Mouse (Mus musculus) T-cell, adult 2 months (primary cell): ENCODE data around the gene Kdm8.
A peak's percentile ranks its signal among the peaks of the same experiment; 100 is the strongest.
"Not testable (repeated sequence)": the region's sequence is repeated elsewhere in the genome, so short reads cannot be mapped to it uniquely, and the experiment has no call there.

Source experiments
- DNase-seq: peaks from one replicate; pipeline ENCODE4 v3.0.0; 2022; ENCODE audit warnings: low spot score

Gene Kdm8

DNA sequence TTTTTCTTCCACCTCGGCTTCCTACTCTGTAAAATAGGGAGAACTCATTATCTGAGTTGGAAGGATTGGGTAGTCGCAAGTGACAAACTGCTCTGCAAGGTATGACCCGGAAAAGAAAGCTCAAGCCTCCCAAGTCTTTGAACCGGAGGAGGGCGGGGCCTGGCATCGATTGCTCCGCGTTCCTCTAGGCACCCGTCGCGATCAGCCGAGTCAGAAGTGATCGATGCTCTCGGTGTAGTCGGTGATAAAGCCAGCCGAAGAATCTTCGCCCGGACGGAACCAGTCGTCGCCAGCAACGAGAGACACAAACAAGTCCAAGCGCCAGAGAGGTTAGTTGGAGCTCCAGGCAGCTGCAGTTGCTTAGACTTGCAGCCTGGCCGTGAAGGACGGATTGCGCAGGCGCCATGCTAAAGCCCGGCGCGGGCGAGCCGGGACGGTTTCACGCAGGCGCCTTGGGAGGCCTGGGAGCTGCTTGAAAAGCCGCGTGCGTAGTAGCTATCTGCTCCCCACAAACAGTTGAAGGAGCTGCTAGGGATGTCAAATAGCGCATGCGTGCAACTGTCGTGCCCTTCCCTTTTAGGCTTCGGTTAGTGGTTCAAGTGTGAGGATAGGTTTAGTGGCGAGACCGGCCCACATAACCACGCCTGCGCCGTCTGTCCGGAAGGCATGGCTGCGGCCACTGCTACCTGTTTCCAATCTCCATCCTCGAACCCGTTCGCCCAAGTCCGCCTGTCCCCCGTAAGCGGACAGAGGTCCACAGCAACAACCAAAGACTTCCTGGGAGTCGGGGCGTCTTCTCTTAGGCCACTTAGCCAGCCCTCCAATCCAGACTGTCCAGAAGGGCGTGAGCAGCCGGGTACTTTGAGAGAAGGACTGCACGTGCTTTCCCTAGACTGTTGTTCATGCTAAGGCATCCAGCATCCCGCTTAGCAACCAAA lies at the start of gene Kdm8:
Gene Kdm8, plus strand, starts transcription at position 213 of the 938 bp plus-strand sequence.
- peak; percentile 92 for DNase-seq

DNA sequence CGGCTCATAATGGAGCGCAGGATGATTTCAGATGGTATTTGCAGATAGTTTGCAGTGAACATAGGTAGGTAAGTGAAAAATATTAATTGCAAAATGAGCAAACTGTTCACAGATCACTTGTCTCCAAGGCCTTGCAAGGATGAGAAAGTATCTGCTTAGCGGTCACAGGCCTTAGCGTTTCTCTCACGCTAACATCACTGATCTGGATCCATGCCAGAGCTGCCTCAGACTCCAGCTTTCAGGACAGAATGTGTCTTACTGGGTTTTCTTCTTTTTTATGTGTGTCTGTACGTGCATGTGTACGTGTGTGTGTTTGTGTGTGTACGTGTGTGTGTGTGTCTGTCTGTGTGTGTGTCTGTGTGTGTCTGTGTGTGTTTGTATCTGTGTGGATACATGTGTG lies 46.4 kb upstream of the Kdm8 start:
- no peak for DNase-seq

DNA sequence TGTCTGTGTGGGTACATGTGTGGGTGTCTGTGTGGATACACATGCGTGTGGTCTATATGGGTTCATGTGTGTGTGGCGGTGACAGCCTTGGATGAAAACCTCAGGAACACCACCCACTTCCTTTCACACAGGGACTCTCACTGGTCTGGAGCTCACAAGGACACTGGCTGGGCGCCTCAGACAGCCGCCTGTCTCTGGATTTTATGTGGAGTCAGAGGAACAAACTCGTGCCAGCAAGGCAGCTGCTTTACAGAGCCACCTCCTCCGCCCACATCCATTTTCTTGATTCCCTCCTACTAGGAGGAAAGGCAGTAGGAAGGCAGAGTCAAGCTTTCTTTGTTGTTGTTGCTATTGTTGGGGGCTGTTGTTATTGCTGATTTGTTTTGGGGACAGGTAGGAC lies 45.8 kb upstream of the Kdm8 start:
- no peak for DNase-seq

DNA sequence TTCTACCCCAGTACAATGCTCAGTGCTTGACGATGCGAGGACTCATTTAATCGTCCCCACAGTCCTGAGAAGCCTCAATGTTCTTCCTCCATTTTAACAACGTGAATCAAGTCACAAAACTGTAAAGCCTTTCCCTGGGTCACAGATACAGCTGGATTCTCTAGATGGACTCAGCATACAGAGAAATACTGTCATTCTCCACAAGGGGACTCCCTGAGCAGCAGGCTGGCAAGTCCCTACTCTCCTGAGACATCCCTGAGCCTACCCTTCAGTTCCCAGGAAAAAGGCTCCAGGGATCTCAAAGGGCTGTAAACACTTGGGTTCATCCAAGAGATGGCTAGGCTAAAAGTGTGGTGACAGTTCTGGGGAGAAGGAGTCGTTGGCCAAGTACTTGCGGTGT lies 37.3 kb upstream of the Kdm8 start:
- DNase-seq, result no peak

DNA sequence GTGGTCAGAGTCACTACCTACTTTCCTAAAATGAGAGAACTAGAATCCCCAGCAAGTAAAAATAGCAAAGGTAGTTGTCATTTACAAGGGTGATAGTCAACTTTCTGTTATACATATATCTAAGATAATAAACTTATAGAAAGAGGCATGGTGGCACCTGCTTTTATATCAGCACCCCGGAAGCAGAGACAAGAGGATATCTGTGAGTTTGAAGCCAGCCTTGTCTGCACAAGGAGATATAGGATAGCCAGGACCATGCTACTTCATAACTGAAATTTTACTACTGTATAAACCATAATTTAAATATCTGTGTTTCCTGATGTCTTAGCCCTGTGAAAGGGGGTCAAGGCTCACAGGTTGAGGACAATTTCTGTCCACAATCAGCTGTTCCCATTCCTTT lies 29.4 kb upstream of the Kdm8 start:
- DNase-seq, result no peak

DNA sequence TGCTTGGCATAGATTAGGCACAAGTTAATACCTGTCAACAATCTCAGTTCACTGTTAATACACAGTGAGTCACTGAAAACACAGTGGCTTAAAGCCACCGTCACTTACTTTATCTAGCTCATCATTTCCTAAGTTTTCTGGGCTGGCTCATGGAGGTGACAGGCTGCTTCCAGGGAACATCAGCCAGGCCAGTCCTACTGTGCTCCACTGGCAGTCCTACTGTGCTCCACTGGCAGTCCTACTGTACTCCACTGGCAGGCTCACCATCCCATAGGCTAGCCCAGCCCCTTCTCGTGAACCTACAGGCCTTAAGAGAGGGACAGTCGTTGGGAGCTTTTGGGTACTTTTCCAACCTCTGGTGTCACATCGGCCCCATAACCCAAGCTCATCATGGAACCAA lies 28.7 kb upstream of the Kdm8 start:
- DNase-seq, result no peak

DNA sequence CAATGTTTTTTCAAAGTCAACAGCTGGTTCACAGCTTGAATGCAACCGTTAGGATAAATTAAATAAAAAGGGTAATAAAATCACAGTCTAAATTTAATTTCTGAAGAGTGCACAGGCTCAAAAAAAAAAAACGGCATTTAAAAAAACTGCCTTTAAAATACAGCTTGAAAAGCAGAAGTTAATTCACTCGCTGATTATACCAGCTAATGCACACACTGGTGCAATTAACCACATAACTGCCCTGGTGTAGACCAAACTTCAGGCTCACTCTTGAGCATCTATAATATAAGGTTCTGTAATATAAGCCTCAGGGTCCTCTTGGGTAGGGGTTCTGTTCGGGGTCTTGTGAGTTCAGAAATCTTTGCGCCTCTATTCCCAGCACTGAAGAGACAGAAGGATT lies 27.7 kb upstream of the Kdm8 start:
- DNase-seq, result no peak

DNA sequence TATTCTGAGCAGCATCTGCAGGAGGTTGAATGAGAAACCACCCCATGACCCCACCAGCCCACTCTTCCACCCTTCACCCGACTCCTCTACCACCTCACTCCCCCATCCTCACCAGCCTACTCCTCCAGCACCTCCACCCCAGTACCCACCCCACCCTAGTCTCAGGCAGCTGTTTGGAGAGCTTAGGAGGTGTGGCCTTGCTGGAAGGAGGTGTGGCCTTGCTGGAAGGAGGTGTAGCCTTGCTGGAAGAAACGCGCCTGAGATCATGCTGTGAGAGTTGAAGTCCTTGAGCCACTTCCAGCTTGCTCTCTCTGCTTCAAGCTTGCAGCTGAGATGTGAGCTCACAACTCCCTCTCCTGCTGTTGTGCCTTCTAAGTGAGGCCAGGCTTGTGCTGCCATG lies 26.1 kb upstream of the Kdm8 start:
- DNase-seq, result no peak

DNA sequence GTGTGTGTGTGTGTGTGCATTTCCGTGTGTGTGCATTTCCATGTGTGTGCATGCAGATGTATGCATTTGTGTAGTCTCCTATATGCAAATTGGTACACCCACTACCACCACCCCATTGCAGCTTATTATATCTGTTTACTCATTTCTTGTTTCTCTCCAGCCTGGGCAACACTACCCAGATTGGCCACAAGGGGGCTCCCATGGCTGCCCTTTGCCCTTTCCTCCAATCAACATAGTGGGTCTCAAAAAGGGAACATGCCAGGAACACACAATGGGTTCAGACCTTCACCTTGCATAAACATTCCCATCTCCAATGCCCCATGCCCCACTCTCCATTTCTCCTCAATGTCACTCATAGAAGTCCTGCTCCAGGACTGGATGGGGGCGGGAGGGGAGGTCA lies 24.3 kb upstream of the Kdm8 start:
- DNase-seq, result peak; percentile 63

DNA sequence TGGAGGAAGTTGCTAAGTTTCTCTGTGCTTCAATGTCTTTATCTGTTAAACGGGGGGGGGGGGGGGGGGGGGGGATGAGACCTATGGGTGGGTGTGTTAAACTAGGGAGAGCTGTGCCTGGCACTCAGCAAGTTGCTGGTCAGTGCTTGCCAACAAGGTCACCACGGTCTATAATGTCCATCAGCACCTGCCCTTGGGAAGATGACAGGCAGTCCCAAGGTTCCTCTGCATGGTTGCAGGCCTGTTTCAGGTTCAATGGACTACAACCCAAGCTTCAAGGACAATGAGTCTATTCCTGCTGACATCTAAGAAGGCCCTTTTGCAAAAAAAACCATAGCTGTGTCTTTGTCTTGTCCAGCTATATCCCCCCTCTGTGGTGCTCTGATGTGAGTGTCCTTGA lies 22.6 kb upstream of the Kdm8 start:
- no peak for DNase-seq

DNA sequence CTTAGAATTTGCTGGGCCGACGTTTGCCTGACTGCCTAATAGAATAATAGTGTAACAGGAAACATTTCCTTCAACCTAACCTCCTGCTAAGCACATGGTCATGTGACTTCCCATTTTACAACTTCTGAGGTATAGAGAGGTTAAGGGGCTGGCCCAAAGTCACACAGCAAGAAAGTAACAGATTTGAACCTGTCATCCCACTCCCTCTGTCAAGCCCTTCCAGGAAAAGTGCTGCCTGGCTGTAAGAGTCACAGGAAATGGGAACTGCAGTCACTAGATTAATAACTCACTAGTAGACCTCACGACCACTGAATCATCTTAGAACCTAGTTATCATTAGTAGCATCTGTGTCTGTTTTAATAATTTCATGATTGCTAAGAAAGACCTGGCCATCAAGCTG lies 21.4 kb upstream of the Kdm8 start:
- peak; percentile 19 for DNase-seq

DNA sequence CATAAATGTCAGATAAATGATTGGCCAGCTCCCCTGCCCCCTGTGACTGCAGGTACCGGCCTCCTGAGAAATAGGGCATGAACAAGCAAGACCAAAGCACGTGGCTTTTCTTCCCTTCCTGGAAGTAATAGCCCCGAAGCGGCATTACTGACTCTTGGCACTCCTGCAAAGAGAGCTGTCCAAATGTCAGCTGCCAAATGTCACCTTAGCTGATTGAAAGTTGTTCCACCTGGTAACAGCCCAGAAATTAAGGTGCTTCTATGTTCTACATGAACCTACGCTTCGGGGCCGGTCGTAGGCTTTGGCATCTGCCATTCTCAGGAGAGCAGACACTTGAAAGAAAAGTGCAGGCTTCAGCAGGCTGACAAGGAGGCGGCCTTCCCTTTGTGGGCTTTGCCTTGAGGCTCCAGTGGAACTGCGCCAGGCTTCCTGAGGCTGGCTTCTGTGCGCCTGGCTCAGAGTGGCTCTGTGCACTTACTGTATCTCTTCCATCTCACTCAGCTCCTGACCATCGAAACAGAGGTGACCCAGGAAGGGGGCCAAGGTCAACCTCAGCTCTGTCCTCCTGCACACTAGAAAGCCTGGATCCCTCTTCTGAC lies 16.9 kb upstream of the Kdm8 start:
- no peak for DNase-seq

DNA sequence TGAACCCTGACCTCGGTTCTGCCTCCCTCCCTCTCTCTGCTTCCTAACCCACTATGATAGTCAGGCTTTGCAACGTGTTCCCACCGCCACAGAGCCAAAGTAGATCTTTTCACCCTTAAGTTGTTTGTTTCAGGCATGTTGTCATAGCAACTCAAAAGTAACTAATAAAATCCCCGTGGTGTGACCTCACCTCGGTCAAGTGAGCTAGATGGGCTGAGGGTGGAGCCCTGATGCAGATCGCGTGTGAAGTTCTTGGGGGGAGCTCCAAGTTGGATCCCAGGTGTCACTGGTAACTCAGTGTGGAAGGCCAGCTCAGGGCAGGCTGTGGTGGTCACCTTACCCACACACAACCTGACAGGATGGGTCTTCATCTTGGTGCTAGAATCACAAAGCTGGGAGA lies 16.1 kb upstream of the Kdm8 start:
- DNase-seq, result no peak

DNA sequence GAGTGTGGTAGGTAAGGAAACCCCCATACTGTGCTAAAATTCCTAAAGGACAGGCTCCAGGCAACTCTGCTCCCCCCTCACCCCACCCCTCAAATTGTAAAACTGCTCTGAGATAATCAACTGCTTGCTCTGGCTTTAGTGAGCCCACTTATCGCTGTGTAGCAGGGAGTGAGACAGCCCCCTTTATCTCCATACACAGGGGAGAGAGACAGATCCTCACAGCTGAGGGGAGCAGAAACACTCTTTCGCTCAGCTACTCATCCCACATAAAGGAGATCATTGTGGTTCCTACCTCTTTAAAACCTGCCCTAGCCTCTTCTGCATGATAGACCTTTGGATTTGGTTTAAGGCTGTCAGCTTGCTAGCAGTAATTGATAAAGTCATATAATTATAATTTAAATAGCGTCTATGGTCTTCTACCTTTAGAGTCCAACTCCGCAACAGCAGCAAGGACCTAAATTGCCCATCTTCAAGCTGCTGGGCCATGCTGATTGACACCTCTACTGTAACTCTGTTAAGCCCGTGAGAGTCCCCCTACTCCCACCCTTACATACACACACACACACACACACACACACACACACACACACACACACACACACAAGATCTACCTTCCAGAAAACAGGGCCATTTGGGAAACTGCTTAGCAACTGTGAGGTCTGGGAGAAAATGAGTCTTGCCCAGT lies 15.5 kb upstream of the Kdm8 start:
- DNase-seq, result not testable (repeated sequence)

DNA sequence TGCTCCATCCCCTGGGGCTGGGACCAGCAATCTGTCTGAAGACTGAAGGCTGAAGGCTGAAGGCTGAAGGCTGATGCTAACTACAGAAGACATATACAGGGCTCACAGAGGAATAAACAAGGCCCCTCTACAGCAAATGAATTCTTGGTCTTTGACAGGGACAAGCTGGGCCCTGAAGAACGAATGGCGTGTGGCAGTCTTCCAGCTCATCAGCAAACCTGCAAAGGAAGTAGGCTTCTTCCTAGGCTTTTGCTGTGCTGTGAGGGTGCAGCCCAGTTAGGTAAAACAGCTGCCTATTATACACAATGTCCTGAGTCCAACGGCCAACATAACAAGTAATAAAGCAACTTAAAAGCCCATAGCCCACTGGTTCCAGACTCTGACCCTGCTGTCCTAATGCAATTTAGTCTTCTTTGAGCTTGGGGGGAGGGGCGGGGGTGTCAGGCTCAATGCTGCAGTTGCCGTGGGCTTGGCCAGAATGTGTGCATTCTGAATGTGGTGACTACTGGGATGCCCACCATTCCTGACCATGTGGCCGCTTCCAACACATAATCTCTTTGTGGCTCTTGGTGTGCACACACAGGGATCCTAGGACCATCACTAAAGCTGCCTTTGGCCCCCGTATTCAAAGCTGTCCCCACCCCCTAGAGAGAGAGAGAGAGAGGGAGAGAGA lies 14.2 kb upstream of the Kdm8 start:
- no peak for DNase-seq

DNA sequence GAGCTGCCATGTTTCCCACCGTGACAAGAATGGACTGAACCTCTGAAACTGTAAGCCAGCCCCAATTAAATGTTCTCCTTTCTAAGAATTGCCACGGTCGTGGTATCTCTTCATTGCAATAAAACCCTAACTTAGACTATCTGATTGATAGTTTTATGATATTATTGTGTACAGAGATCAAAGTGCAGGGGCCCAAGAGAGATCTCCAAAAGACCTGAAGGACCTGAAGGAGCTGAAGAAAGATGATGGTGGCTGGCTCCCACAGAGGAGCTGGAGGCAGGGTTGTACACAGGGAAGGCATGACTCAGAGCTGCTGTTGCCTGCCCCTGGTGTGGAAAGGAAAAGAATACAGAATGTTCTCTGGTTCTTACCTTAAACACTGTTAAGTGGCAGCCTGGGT lies 10.6 kb upstream of the Kdm8 start:
- DNase-seq, result no peak

DNA sequence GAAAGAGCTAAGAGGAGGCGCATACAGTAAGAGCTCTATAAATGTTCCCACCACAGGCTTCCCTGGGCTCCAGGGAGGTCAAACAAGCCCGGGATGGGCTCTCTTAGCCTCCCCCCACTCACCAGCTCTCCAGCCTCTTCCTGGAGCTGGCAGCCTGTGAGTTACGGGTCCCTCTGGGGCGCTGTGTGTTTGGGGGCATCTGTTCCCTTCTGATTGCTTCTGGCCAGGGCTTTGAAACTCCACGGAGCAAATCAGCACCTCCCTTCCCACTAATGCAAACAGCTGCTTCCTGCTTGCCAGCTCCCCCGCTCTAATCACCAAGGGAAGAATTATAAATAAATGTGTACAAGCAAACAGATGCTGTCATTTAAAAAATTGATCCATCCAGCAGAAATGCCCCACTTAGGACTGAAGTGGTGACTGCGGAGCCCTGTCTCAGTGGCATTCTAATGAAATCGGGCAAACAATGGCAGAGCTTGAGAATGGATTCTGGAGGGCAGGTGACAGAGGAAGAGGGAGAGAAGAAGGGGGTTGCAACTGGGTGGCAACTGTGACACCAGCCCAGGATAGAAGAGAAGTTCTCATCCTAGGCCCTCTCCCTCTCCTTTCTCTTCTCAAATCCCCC lies 9.7 kb upstream of the Kdm8 start:
- no peak for DNase-seq

DNA sequence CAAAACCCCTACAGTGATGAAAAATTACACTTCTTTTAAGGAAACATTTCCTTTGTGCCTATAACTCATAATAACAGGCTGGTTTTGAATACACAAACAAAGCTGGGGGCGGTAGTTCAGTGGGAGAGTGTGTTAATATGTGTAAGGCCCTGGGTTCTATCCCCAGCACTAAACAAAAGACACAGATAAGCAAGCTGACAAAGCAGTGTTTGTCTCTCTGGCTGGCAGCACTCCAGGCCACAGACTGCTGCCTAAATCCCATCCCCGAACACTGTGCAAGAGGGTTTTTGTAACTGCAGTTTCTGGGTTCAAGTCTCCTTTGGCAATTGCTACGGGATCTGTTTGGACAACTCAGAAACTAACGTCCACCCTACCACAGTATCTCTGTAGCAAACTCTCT lies 2.2 kb upstream of the Kdm8 start:
- no peak for DNase-seq

DNA sequence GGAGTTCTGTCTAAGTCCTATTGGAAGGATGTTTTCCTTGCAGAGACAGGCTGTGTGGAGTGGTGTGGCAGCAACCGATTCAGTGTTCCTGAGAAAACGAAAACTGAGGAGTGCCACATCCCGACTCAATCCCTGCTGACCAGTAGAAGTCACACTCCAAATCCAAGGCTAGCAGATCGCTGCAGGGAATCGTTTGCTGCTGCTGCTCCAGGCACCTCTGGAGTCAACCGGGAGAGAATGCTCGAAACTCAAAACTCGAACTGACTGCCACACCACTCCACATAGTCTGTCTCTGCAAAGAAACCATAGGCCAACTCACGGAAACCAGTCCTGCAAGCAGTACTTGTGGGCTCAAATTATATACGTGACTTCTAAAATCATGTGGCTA lies 406 bp upstream of the Kdm8 start:
- DNase-seq, result no peak

DNA sequence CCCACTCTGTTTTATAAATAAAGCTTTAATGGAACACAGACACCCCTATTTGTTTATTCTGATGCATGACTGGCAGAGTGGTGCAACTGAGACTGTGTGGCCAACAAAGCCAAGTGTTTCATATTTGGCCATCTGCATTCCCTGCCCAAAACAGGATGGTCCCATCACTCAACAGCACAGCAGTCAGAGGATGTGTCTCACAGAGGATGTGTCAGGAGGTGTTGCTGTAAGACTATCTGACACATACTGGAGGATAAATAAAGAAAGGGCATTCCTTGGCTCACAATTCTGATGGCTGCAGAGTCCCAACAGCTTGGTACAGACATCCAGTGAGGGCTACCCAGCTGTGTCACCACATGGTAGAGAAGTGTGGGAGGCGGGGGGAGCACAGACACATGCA lies 6.2 kb downstream of the Kdm8 start:
- DNase-seq, result no peak

DNA sequence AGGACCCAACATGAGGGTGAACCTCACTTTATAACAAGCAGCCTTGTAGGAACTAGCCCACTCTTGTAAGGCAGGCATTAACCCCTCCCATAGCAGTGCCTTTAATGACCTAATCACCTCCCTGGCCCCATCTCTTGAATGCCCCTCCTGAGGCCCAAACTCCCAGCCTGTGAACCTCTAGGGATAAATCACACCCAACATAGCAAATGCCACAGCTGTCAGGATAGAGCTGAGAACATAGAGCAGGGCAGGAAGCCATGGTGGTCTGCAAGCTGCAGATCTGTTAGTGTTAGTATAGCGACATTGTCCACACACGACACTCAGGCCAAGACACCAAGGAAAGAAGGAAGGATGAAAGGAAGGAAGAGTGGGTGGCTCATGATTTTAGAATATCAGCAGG lies 6.6 kb downstream of the Kdm8 start:
- no peak for DNase-seq

DNA sequence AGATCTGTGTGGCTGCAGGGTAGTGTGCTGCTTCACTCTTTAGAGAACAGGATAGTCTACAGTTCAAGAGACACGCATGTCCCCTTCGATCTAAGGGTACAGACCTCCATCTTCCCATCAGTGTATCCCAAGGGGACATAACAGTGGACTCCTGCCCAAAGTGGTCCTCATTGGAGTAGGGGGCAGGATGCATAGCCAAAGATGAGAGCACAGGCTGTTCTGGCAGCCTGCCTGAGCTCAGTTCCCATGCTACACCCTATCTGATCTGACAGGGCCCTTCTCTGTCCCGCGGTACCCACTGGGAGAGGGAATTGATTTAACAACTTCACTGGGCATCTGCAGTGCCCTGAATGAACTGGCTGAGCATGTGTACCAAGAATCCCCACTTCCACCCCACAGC lies 9.2 kb downstream of the Kdm8 start:
- DNase-seq, result no peak
